Mouse (Mus musculus): ENCODE data around the gene Stag1. TPM values are rescaled to one million over a fixed set of nuclear protein-coding genes. Genes with fewer than 3 reads are reported as not detected.

Stag1 gene
- total RNA-seq (2023) = 10 to 100 TPM; 86.6 to 90.1 TPM

DNA sequence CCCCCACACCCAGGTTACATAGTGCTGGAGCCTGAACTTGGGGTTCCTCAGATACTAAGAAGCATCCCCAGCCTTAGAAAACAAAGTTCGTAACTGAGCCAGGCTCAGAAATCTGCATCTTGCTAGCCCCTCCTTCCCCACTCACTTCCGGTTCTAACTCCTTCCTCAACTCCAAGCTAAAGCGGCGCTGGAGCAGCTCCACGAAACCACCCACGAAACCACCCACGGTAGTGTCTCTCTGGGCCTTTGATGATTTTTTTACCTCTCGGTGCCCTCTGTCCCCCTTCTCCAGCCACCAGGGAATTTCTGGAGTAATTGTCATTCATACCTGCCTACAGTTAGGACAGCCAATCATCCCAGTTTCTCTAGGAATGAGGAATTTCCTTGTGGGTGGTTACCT lies at the start of gene Stag1:
Gene Stag1, plus strand, starts transcription at position 253 of the 400 bp plus-strand sequence.

DNA sequence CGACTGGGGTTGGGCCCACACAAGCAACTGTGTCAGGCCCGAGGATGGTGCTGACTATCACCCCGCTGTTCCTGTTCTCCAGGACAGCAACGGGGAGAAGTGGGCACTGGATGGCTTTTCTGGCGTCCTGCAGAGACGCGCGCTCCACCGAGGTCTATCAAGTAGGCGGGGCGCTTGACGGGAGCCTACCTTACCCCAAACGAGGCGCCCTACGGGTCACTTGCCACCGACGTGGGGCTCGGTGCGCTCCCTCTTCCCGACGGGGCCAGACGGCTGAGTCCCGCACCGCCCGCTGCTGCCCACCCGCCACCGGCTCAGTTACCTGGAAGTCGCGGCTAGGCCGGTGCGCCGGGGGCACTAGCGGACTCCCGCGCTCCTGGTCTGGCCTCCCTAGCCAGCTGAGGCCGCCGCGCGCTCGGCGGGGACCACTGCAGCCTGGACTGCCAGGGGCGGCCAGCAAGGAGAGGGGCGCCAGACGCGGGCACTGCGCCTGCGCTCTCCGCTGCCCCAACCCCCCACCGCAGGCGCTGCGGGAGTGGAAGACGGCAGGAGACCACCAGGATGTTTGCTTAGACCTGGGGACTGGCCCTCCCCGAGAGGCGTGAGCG lies 26.9 kb upstream of the Stag1 start, which contains the start of gene Slc35g2:
Gene Slc35g2, minus strand, starts transcription at position 465 of the 608 bp plus-strand sequence.

Other genes with a start within 250 kb of the Stag1 start
- 1 to 10 TPM; 1.5 to 2.4 TPM for gene Il20rb, start 111.0 kb upstream of the Stag1 start, total RNA-seq (2023)
- 10 to 100 TPM; 37.6 to 44.6 TPM for gene Nck1, start 51.7 kb upstream of the Stag1 start, total RNA-seq (2023)
- not detected for gene Slc35g2, start 26.7 kb upstream of the Stag1 start, total RNA-seq (2023)